Mouse (Mus musculus): ENCODE data around the gene Trank1. TPM values are rescaled to one million over a fixed set of nuclear protein-coding genes. Genes with fewer than 3 reads are reported as not detected.
A peak's percentile ranks its signal among the peaks of the same experiment; 100 is the strongest.

The Trank1 gene
- total and polyA plus RNA-seq, 3 experiments = 0.04 TPM; not detected in 2

DNA sequence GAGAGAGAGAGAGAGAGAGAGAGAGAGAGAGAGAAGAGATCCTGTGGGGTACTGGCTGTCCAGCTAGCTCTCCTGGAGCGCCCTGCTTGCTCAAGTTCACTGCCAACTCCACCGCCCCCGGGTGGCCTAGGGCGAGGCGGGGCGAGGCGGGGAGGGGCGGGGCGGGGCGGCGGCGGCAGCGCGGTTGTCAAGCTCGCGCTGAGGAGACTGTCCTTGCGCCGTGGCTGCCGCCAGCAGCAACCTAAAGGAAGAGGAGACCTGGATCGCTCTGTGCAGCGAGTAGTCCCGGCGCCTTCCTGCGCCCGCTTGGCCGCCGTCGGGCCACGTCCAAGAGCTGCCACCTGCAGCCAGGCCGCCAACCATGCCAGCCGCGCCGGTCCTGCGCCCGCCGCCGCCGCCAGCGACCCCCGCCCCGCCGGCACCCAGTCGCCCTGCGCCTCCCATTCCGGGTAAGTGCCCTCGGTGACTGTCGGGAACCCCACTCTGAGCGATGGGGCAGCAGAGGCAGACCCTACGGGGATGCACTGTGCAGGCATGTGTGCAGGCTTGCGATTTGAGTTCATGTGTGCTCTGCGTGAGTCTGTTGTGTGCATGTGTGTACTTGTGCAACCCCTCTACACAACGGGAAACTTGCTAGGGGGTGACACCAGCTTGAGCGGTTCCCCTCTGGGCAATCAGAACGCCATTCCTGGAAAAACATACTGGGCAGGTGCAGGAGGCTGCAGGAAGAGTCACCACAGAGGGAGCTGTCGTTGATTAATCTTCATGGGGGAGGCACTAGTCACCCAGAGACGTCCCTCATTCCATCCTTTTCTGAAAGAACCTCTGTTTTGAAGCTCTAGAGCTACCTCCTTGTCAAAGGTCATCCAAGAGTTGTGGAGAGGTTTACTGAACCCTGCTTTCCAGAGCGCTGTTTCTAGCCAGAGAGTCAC lies 127.6 kb downstream of the Trank1 start, which contains the start of gene Dclk3:
Dclk3 (plus strand) TSS at position 178 of the 932 bp plus-strand sequence.
- WGBS = 4% methylated on average over 57 of the region's 57 CpGs
- Histone ChIP-seq H3K27ac (no peak within 1 kb of the TSS), H3K4me1 (ENCODE audit: control insufficient read depth, insufficient read depth, low read length) (no peaks in the 10 kb centered on the region), H3K9ac (ENCODE audit: low read depth, low read length) (peak within 1 kb of the TSS; percentile 71), H3K79me2 (replicated peaks; ENCODE audit: control insufficient read depth, insufficient read depth, low read length) (no peaks in the 10 kb centered on the region), H3K36me3 (ENCODE audit: control insufficient read depth, insufficient read depth, low read length) (no peaks in the 10 kb centered on the region), H3K27me3 (ENCODE audit: control insufficient read depth, insufficient read depth, low read length) (peaks cover 3% of the 10 kb centered on the region), H3K4me3 (peak within 1 kb of the TSS; percentile 31; the same call in 1 of the 2 replicates)
- DNase-seq = peak; percentile 49
- no peak for TF ChIP-seq EP300 (IDR thresholded peaks at IDR 0.05; ENCODE audit: insufficient read depth, low read depth, low read length)
- TF ChIP-seq CTCF (IDR thresholded peaks at IDR 0.05) = no peak
- no peak for TF ChIP-seq POLR2A (IDR thresholded peaks at IDR 0.05; ENCODE audit: insufficient read depth, low read depth, low read length)
- intact Hi-C loops (cut with DNase I) = no loop called here

DNA sequence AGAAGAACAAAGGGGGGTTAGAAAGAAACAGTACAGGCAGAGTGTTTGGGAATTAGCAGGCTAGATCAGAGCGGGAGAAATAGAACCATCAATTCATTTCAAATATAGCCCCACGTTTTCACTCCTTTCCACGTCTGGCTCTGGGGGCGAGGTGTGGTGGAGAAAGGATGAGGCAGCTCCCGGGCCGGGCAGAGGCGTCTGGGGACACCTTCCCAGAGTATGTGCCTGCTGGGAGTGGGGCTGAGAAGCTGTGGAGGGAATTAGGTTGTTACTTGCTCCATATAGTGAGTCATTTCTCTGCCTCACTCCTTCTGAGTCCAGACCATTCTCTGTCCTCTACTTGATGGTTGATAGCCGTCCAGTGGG lies 128.3 kb downstream of the Trank1 start:
- Histone ChIP-seq H3K4me1 (ENCODE audit: control insufficient read depth, insufficient read depth, low read length) (no peaks in the 10 kb centered on the region), H3K27ac (no peak overlapping the region), H3K79me2 (replicated peaks; ENCODE audit: control insufficient read depth, insufficient read depth, low read length) (no peaks in the 10 kb centered on the region), H3K9ac (ENCODE audit: low read depth, low read length) (no peak overlapping the region), H3K4me3 (no peak overlapping the region), H3K27me3 (ENCODE audit: control insufficient read depth, insufficient read depth, low read length) (peaks cover 3% of the 10 kb centered on the region), H3K36me3 (ENCODE audit: control insufficient read depth, insufficient read depth, low read length) (no peaks in the 10 kb centered on the region)
- no peak for TF ChIP-seq EP300 (IDR thresholded peaks at IDR 0.05; ENCODE audit: insufficient read depth, low read depth, low read length)
- no peak for TF ChIP-seq POLR2A (IDR thresholded peaks at IDR 0.05; ENCODE audit: insufficient read depth, low read depth, low read length)
- no peak for TF ChIP-seq CTCF (IDR thresholded peaks at IDR 0.05)
- intact Hi-C loops (cut with DNase I) = no loop called here
- no peak for DNase-seq
- 64% methylated on average over 8 of the region's 8 CpGs for WGBS

DNA sequence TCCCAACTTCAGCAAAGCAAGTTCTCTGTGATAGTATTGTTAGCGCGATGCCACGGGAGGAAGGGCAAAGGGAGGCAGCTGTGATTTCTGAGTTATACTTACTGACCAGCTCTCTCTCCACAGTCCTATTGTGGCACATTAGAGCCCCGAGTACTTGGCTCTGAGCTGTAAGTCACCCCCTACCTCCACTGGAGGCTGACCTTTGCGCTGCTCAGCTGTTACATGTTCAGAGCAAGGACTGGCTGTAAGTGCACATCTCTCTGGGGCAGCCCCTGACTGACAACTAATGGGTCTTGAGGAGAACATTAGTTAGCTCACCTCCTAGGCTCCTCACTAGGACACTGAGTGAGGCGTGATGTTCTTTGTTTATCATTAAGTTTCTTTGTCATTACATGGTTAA lies 128.9 kb downstream of the Trank1 start:
- no peak overlapping the region for H3K9ac ChIP-seq (ENCODE audit: low read depth, low read length)
- H3K27me3 ChIP-seq (ENCODE audit: control insufficient read depth, insufficient read depth, low read length) = peaks cover 3% of the 10 kb centered on the region
- DNase-seq = no peak
- no peak overlapping the region for H3K4me3 ChIP-seq
- H3K27ac ChIP-seq = no peak overlapping the region
- no peaks in the 10 kb centered on the region for H3K79me2 ChIP-seq (replicated peaks; ENCODE audit: control insufficient read depth, insufficient read depth, low read length)
- 80% methylated on average over 6 of the region's 6 CpGs for WGBS
- H3K36me3 ChIP-seq (ENCODE audit: control insufficient read depth, insufficient read depth, low read length) = no peaks in the 10 kb centered on the region
- intact Hi-C loops (cut with DNase I) = no loop called here
- TF ChIP-seq POLR2A (IDR thresholded peaks at IDR 0.05; ENCODE audit: insufficient read depth, low read depth, low read length) (no peak), EP300 (IDR thresholded peaks at IDR 0.05; ENCODE audit: insufficient read depth, low read depth, low read length) (no peak), CTCF (IDR thresholded peaks at IDR 0.05) (no peak)
- no peaks in the 10 kb centered on the region for H3K4me1 ChIP-seq (ENCODE audit: control insufficient read depth, insufficient read depth, low read length)

DNA sequence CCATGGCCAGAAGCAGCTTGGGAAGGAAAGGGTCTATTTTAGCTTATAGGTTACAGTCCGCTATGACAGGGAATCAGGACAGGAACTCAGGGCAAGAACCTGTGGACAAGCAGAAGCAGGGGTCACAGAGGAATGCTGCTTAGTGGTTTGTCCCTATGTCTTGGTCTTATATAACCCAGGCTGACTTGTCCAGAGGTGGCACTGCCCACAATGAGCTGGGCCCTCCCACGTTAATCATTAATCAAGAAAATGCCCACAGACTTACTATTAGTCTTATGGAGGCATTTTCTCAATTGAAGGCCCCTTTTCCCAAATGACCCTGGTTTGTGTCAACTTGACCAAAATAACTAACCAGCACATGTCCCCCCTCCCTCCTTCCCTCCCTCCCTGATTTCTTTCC lies 129.6 kb downstream of the Trank1 start:
- 89% methylated on average over 2 of the region's 2 CpGs for WGBS

More for the DNA sequence above, 129.6 kb downstream of the Trank1 start:
- TF ChIP-seq EP300 (IDR thresholded peaks at IDR 0.05; ENCODE audit: insufficient read depth, low read depth, low read length) (no peak), CTCF (IDR thresholded peaks at IDR 0.05) (no peak), POLR2A (IDR thresholded peaks at IDR 0.05; ENCODE audit: insufficient read depth, low read depth, low read length) (no peak)
- Histone ChIP-seq H3K36me3 (ENCODE audit: control insufficient read depth, insufficient read depth, low read length) (no peaks in the 10 kb centered on the region), H3K4me1 (ENCODE audit: control insufficient read depth, insufficient read depth, low read length) (no peaks in the 10 kb centered on the region), H3K9ac (ENCODE audit: low read depth, low read length) (no peak overlapping the region), H3K4me3 (no peak overlapping the region), H3K79me2 (replicated peaks; ENCODE audit: control insufficient read depth, insufficient read depth, low read length) (no peaks in the 10 kb centered on the region), H3K27ac (no peak overlapping the region), H3K27me3 (ENCODE audit: control insufficient read depth, insufficient read depth, low read length) (peaks cover 3% of the 10 kb centered on the region)
- intact Hi-C loops (cut with DNase I) = no loop called here
- DNase-seq = no peak

Other genes starting within 250 kb of the Trank1 start
- 10 to 100 TPM; 83.6 to 84.1 TPM for gene Lrrfip2, start 194.1 kb upstream of the Trank1 start, total RNA-seq (2021)
- gene Lrrfip2, start 194.1 kb upstream of the Trank1 start, polyA plus RNA-seq (2012; rRNA removed) = 33.5 and 61.2 TPM in 2 replicates
- 1 to 10 TPM; 6.1 to 7.1 TPM for gene Mlh1, start 39.9 kb upstream of the Trank1 start, total RNA-seq (2021)
- 12.6 and 12.9 TPM in 2 replicates for gene Mlh1, start 39.9 kb upstream of the Trank1 start, polyA plus RNA-seq (2012; rRNA removed)
- 10 to 100 TPM; 20.3 to 23.8 TPM for gene Epm2aip1, start 39.8 kb upstream of the Trank1 start, total RNA-seq (2021)
- 8.9 and 19.2 TPM in 2 replicates for gene Epm2aip1, start 39.8 kb upstream of the Trank1 start, polyA plus RNA-seq (2012; rRNA removed)
- gene Dclk3, start 127.3 kb downstream of the Trank1 start, total RNA-seq (2021) = under 1 TPM; 0.23 to 0.39 TPM
- 0.33 and 0.44 TPM in 2 replicates for gene Dclk3, start 127.3 kb downstream of the Trank1 start, polyA plus RNA-seq (2012; rRNA removed)

Measured in heart, adult 2 months (tissue).